Mouse (Mus musculus): Measurements from ENCODE around the gene Vmn1r49. TPM values are rescaled to one million over a fixed set of nuclear protein-coding genes. Genes with fewer than 3 reads are reported as not detected.
"Not testable (repeated sequence)": the region's sequence is repeated elsewhere in the genome, so short reads cannot be mapped to it uniquely, and the experiment has no call there.

Vmn1r49 gene
- polyA plus RNA-seq (2016; fragmentation: Nextera tagmentation; extraction: Ambion mirVana), result not detected in 2 replicates

- no peak within 1 kb of the TSS for H3K4me3 ChIP-seq
- no peaks in the 10 kb centered on the region for H3K36me3 ChIP-seq
- no peak within 1 kb of the TSS for H3K27ac ChIP-seq
- H3K4me1 ChIP-seq, result no peaks in the 10 kb centered on the region
- H3K9me3 ChIP-seq, result peaks cover 11% of the 10 kb centered on the region
- DNase-seq (ENCODE audit: low spot score), result no peak
- WGBS, result 71% methylated on average over 4 of the region's 4 CpGs
- no peaks in the 10 kb centered on the region for H3K27me3 ChIP-seq (ENCODE audit: insufficient read depth, poor library complexity, severe bottlenecking)
Measured at GRCm38 (mm10) chr6:90078406-90078805, at the start of gene Vmn1r49. TSS of gene Vmn1r49 (minus strand) at chr6:90078506.

- not testable (repeated sequence) for H3K4me3 ChIP-seq; H3K36me3 ChIP-seq; H3K4me1 ChIP-seq; H3K27ac ChIP-seq; DNase-seq (ENCODE audit: low spot score); H3K27me3 ChIP-seq (ENCODE audit: insufficient read depth, poor library complexity, severe bottlenecking); H3K9me3 ChIP-seq
- WGBS, result 81% methylated on average over 1 of the region's 1 CpGs
Measured at GRCm38 (mm10) chr6:90122296-90122695, 44.0 kb upstream of the Vmn1r49 start, which contains the start of gene Vmn1r51. TSS of gene Vmn1r51 (plus strand) at chr6:90122596.

- Histone ChIP-seq H3K27me3 (ENCODE audit: insufficient read depth, poor library complexity, severe bottlenecking) (no peaks in the 10 kb centered on the region), H3K4me3 (no peak within 1 kb of the TSS), H3K27ac (no peak within 1 kb of the TSS), H3K9me3 (no peaks in the 10 kb centered on the region; the same call in none of the 2 replicates), H3K36me3 (no peaks in the 10 kb centered on the region), H3K4me1 (no peaks in the 10 kb centered on the region)
- WGBS, result 51% methylated on average over 2 of the region's 2 CpGs
- no peak for DNase-seq (ENCODE audit: low spot score)
Measured at GRCm38 (mm10) chr6:90101130-90101529, 22.8 kb upstream of the Vmn1r49 start, which contains the start of gene Vmn1r50. TSS of gene Vmn1r50 (plus strand) at chr6:90101430.

GRCm38 (mm10) chr6:90100566-90100965 is 22.3 kb upstream of the Vmn1r49 start:
- Histone ChIP-seq H3K27ac (no peak overlapping the region), H3K4me3 (no peak overlapping the region), H3K36me3 (no peaks in the 10 kb centered on the region), H3K4me1 (no peaks in the 10 kb centered on the region), H3K27me3 (ENCODE audit: insufficient read depth, poor library complexity, severe bottlenecking) (no peaks in the 10 kb centered on the region), H3K9me3 (no peaks in the 10 kb centered on the region; the same call in none of the 2 replicates)
- no peak for DNase-seq (ENCODE audit: low spot score)
- WGBS, result 74% methylated on average over 2 of the region's 2 CpGs

GRCm38 (mm10) chr6:90036741-90037140 is 41.6 kb downstream of the Vmn1r49 start, which contains the start of gene Vmn1r48:
TSS of gene Vmn1r48 (minus strand) at chr6:90036841.
- H3K9me3 ChIP-seq; DNase-seq (ENCODE audit: low spot score); H3K4me1 ChIP-seq; H3K4me3 ChIP-seq; H3K36me3 ChIP-seq; H3K27ac ChIP-seq; H3K27me3 ChIP-seq (ENCODE audit: insufficient read depth, poor library complexity, severe bottlenecking): not testable (repeated sequence)
- WGBS, result no CpG with 5 or more reads among the region's 2 CpGs

Other genes with a start within 250 kb of the Vmn1r49 start
- not detected in 2 replicates for gene Vmn1r42, start 202.1 kb downstream of the Vmn1r49 start, polyA plus RNA-seq (2016; fragmentation: Nextera tagmentation; extraction: Ambion mirVana)
- not detected in 2 replicates for gene Vmn1r43, start 202.1 kb downstream of the Vmn1r49 start, polyA plus RNA-seq (2016; fragmentation: Nextera tagmentation; extraction: Ambion mirVana)
- gene Vmn1r44, start 194.8 kb downstream of the Vmn1r49 start, polyA plus RNA-seq (2016; fragmentation: Nextera tagmentation; extraction: Ambion mirVana), result not detected in 2 replicates
- not detected in 2 replicates for gene Vmn1r45, start 137.9 kb downstream of the Vmn1r49 start, polyA plus RNA-seq (2016; fragmentation: Nextera tagmentation; extraction: Ambion mirVana)
- not detected in 2 replicates for gene Vmn1r46, start 109.2 kb downstream of the Vmn1r49 start, polyA plus RNA-seq (2016; fragmentation: Nextera tagmentation; extraction: Ambion mirVana)
- not detected in 2 replicates for gene Vmn1r47, start 62.4 kb downstream of the Vmn1r49 start, polyA plus RNA-seq (2016; fragmentation: Nextera tagmentation; extraction: Ambion mirVana)
- gene Vmn1r48, start 41.7 kb downstream of the Vmn1r49 start, polyA plus RNA-seq (2016; fragmentation: Nextera tagmentation; extraction: Ambion mirVana), result not detected in 2 replicates
- not detected in 2 replicates for gene Vmn1r50, start 22.9 kb upstream of the Vmn1r49 start, polyA plus RNA-seq (2016; fragmentation: Nextera tagmentation; extraction: Ambion mirVana)
- not detected in 2 replicates for gene Vmn1r51, start 44.1 kb upstream of the Vmn1r49 start, polyA plus RNA-seq (2016; fragmentation: Nextera tagmentation; extraction: Ambion mirVana)
- not detected in 2 replicates for gene Vmn1r52, start 96.3 kb upstream of the Vmn1r49 start, polyA plus RNA-seq (2016; fragmentation: Nextera tagmentation; extraction: Ambion mirVana)
- gene V1ra8, start 124.3 kb upstream of the Vmn1r49 start, polyA plus RNA-seq (2016; fragmentation: Nextera tagmentation; extraction: Ambion mirVana), result not detected in 2 replicates
- gene Vmn1r53, start 145.9 kb upstream of the Vmn1r49 start, polyA plus RNA-seq (2016; fragmentation: Nextera tagmentation; extraction: Ambion mirVana), result not detected in 2 replicates
- not detected in 2 replicates for gene Vmn1r54, start 167.8 kb upstream of the Vmn1r49 start, polyA plus RNA-seq (2016; fragmentation: Nextera tagmentation; extraction: Ambion mirVana)
- not detected in 2 replicates for gene BC048671, start 222.7 kb upstream of the Vmn1r49 start, polyA plus RNA-seq (2016; fragmentation: Nextera tagmentation; extraction: Ambion mirVana)
- gene Chst13, start 246.7 kb upstream of the Vmn1r49 start, polyA plus RNA-seq (2016; fragmentation: Nextera tagmentation; extraction: Ambion mirVana), result 0.44 and 1.6 TPM in 2 replicates

Data from heart, embryonic 10.5 days (tissue).